Mouse (Mus musculus): ENCODE measurements at regions not wholly inside any gene's neighbourhood (a gene's known extent, or its start where the extent isn't known, plus 50 kb on each side); places are given as distances from the start of the nearest gene placed in this dataset.

DNA sequence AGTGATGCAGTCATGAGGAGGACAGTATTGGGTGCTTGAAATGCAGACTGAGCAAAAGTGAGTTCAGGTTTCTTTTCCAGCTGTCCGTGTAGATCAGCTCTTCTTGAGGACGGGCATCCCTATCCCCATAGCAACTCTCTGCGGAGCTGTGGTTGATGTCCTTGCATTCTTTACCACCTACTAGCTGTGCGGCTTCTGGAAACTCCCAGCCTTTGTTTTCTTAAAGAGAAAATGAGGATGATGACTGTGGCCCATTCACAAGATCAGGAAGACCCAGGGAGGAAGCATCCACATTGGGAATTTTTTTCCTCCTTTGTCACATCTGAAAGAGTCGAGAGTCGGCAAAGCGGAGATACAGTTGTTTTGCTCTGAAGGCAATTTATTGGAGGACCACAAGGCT, 410.2 kb upstream of the Sall1 start:
- TF ChIP-seq CTCF (IDR thresholded peaks at IDR 0.05; ENCODE audit: low read depth, low read length) (no peak), POLR2A (IDR thresholded peaks at IDR 0.05; ENCODE audit: extremely low read depth, insufficient read depth, low read length) (no peak)
